Mouse (Mus musculus): ENCODE measurements at regions not wholly inside any gene's neighbourhood (a gene's known extent, or its start where the extent isn't known, plus 50 kb on each side); places are given as distances from the start of the nearest gene placed in this dataset.

DNA sequence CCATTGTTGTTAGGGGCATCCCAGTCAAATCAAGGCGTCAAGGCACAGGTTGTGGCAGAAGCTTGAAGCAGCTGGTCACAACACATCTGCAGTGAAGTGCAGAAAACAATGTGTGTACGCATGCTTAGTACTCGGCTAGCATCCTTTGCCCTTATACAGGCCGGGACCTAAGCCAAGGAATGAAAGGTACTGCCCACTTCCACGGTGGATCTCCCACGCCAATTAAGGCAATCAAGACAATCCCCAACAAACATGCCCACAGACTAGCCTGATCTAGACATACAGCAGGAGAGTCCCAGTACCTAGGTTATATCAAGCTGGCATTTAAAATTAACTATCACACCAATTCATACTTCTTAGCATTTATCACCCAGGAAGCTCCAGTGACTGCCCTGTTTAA lies 227.5 kb upstream of the Cxcr4 start:
- TF ChIP-seq POLR2A (IDR thresholded peaks at IDR 0.05; ENCODE audit: extremely low read depth, insufficient read depth, low read length) = no peak
- TF ChIP-seq CTCF (IDR thresholded peaks at IDR 0.05; ENCODE audit: extremely low read depth, insufficient read depth, low read length) = no peak
